Mouse (Mus musculus) CH12.LX (cell line): Measurements from ENCODE around the gene Mast3. TPM values are rescaled to one million over a fixed set of nuclear protein-coding genes. Genes with fewer than 3 reads are reported as not detected.

ENCODE experiments used
- DNase-seq: peaks from one replicate; pipeline ENCODE4 v3.0.0-alpha.2; 2013; ENCODE audit errors: extremely low read depth
- H3K27ac ChIP-seq: 2 replicates; pipeline ENCODE4 v1.5.1; 2012; ENCODE audit warnings: low read depth, mild to moderate bottlenecking, control low read depth, moderate library complexity; ENCODE audit not compliant: insufficient read depth
- H3K27me3 ChIP-seq: replicated peaks from 2 replicates; pipeline ENCODE3; 2012; ENCODE audit warnings: inconsistent platforms
- H3K36me3 ChIP-seq, 2 experiments: replicated peaks in 1 of 2; 2 replicates each; pipeline versions ENCODE3 to v1.6.1; 2012; ENCODE audit warnings: inconsistent platforms in 1 of 2, low read length in 1 of 2, mild to moderate bottlenecking in 1 of 2, mixed read lengths in 1 of 2, moderate library complexity in 1 of 2; ENCODE audit not compliant: control insufficient read depth in 1 of 2, insufficient read depth in 1 of 2
- H3K4me1 ChIP-seq, 2 experiments: 2 replicates each; pipeline ENCODE4 v1.6.1; 2012; ENCODE audit warnings: inconsistent platforms in 1 of 2, moderate library complexity in 1 of 2; ENCODE audit not compliant: insufficient read depth in 2 of 2, control insufficient read depth in 1 of 2
- H3K4me2 ChIP-seq: 2 replicates; pipeline ENCODE4 v1.6.1; 2012; ENCODE audit warnings: low read depth, mild to moderate bottlenecking, control low read depth; ENCODE audit not compliant: poor library complexity, insufficient read depth, severe bottlenecking
- H3K4me3 ChIP-seq, 3 experiments: fragments of 150-350 bp in 1 of 3; sonication (generic) in 1 of 3; replicated peaks in 1 of 3; 2 replicates each; pipeline versions ENCODE3 to v1.5.1; 2011 to 2012; ENCODE audit warnings: low read depth in 2 of 3, low read length in 2 of 3, mild to moderate bottlenecking in 2 of 3, moderate library complexity in 2 of 3, control low read depth in 1 of 3, improper control_type of control experiment in 1 of 3, inconsistent platforms in 1 of 3, mixed read lengths in 1 of 3; ENCODE audit not compliant: poor library complexity in 1 of 3
- H3K79me2 ChIP-seq: replicated peaks from 2 replicates; pipeline ENCODE4 v1.6.1; 2012; ENCODE audit warnings: mild to moderate bottlenecking, moderate library complexity; ENCODE audit not compliant: control insufficient read depth, poor library complexity, insufficient read depth, severe bottlenecking; ENCODE audit errors: extremely low read depth
- H3K9ac ChIP-seq: 2 replicates; pipeline ENCODE4 v1.6.1; 2012; ENCODE audit warnings: low read depth, mild to moderate bottlenecking, control low read depth, moderate library complexity; ENCODE audit not compliant: insufficient read depth
- H3K9me3 ChIP-seq: replicated peaks from 2 replicates; pipeline ENCODE3; 2012; ENCODE audit warnings: low read length, inconsistent platforms, mixed read lengths
- BHLHE40 ChIP-seq: IDR thresholded peaks from 2 replicates; pipeline ENCODE4 v1.6.1; 2011; ENCODE audit warnings: mild to moderate bottlenecking, low read depth, low read length, improper control_type of control experiment
- CHD1 ChIP-seq: IDR thresholded peaks from 2 replicates; pipeline ENCODE4 v1.6.1; 2012; ENCODE audit warnings: low read depth, low read length, improper control_type of control experiment, inconsistent platforms
- CTCF ChIP-seq, 2 experiments: IDR thresholded peaks in 1 of 2; conservative IDR thresholded peaks in 1 of 2; 2 replicates each; pipeline ENCODE4 v1.5.1; 2011 to 2012; ENCODE audit warnings: low read depth in 2 of 2, low read length in 2 of 2, improper control_type of control experiment in 1 of 2, inconsistent platforms in 1 of 2, mild to moderate bottlenecking in 1 of 2, moderate library complexity in 1 of 2
- E2F4 ChIP-seq: IDR thresholded peaks from 2 replicates; pipeline ENCODE4 v1.6.1; 2011; ENCODE audit warnings: low read depth, low read length, improper control_type of control experiment; ENCODE audit not compliant: insufficient replicate concordance
- ELF1 ChIP-seq: IDR thresholded peaks from 2 replicates; pipeline ENCODE4 v1.6.1; 2014; ENCODE audit warnings: low read depth, mild to moderate bottlenecking, inconsistent platforms, low read length, improper control_type of control experiment
- IRF4 ChIP-seq: IDR thresholded peaks from 2 replicates; pipeline ENCODE4 v1.6.1; 2014; ENCODE audit warnings: low read depth, mild to moderate bottlenecking, inconsistent platforms, low read length, improper control_type of control experiment
- JUND ChIP-seq: conservative IDR thresholded peaks from 2 replicates; pipeline ENCODE4 v1.6.1; 2011; ENCODE audit warnings: low read depth, low read length, improper control_type of control experiment
- MAZ ChIP-seq: IDR thresholded peaks from 2 replicates; pipeline ENCODE4 v1.6.1; 2012; ENCODE audit warnings: low read depth, mild to moderate bottlenecking, inconsistent platforms, low read length, improper control_type of control experiment, moderate library complexity
- MXI1 ChIP-seq: IDR thresholded peaks from 2 replicates; pipeline ENCODE4 v1.6.1; 2011; ENCODE audit warnings: mild to moderate bottlenecking, low read depth, low read length, improper control_type of control experiment
- NELFE ChIP-seq: IDR thresholded peaks from 2 replicates; pipeline ENCODE4 v1.6.1; 2011; ENCODE audit warnings: low read depth, low read length, improper control_type of control experiment
- POLR2A ChIP-seq: IDR thresholded peaks from 2 replicates; pipeline ENCODE4 v1.6.1; 2011; ENCODE audit warnings: low read depth, mild to moderate bottlenecking, improper control_type of control experiment, low read length
- RAD21 ChIP-seq: IDR thresholded peaks from 2 replicates; pipeline ENCODE4 v1.6.1; 2011; ENCODE audit warnings: low read depth, mild to moderate bottlenecking, low read length, improper control_type of control experiment, moderate library complexity
- SIN3A ChIP-seq: IDR thresholded peaks from 2 replicates; pipeline ENCODE4 v1.6.1; 2012; ENCODE audit warnings: low read length, improper control_type of control experiment, inconsistent platforms
- TBP ChIP-seq: conservative IDR thresholded peaks from 2 replicates; pipeline ENCODE4 v1.6.1; 2011; ENCODE audit warnings: low read depth, low read length, improper control_type of control experiment
- USF2 ChIP-seq: conservative IDR thresholded peaks from 2 replicates; pipeline ENCODE4 v1.6.1; 2011; ENCODE audit warnings: low read depth, low read length, improper control_type of control experiment
- ZC3H11A ChIP-seq: IDR thresholded peaks from 2 replicates; pipeline ENCODE4 v1.6.1; 2012; ENCODE audit warnings: low read depth, mild to moderate bottlenecking, inconsistent platforms, low read length, improper control_type of control experiment
- ZKSCAN1 ChIP-seq: IDR thresholded peaks from 2 replicates; pipeline ENCODE4 v1.6.1; 2012; ENCODE audit warnings: low read depth, inconsistent platforms, low read length, improper control_type of control experiment, borderline replicate concordance
- ZMIZ1 ChIP-seq: IDR thresholded peaks from 2 replicates; pipeline ENCODE4 v1.6.1; 2012; ENCODE audit warnings: low read depth, mild to moderate bottlenecking, inconsistent platforms, low read length, improper control_type of control experiment
- dilution Hi-C: fragments of 300-500 bp; cut with MboI; formaldehyde crosslinking; loops from 2 replicates; pipeline ENCODE4 v1.14.3; 2020; ENCODE audit warnings: low sequenced_read_pairs; ENCODE audit not compliant: extremely low pct_unique_long_range_greater_than_20kb, extremely low pct_ligation_motif_present
- in situ Hi-C: fragments of 300-500 bp; cut with MboI; formaldehyde crosslinking; loops from 3 replicates; pipeline ENCODE4 v1.14.3; 2019; ENCODE audit warnings: low sequenced_read_pairs, low pct_ligation_motif_present, low pct_unique_long_range_greater_than_20kb, mixed read lengths
- polyA plus RNA-seq: library from polyadenylated mRNA; unstranded; fragments of >175 nt; gene quantifications from 2 replicates; pipeline ENCODE4 v1.2.1, GENCODE M21; 2012; ENCODE audit warnings: low read depth; ENCODE audit not compliant: insufficient read length
- total RNA-seq, 2 experiments: library from RNA; depleted of rRNA; stranded (reverse); fragments of 300-350 nt in 1 of 2; fragments of >200 nt in 1 of 2; gene quantifications; 2 replicates each; pipeline ENCODE4 v1.2.3; 2012 to 2014

The Mast3 gene
- total and polyA plus RNA-seq, 3 experiments: 7.0 to 23.4 (median 11.6) TPM

- no peak overlapping the region for H3K27ac ChIP-seq
- TF ChIP-seq TBP (no peak), BHLHE40 (no peak), ZKSCAN1 (no peak), ELF1 (no peak), MXI1 (no peak), NELFE (no peak), USF2 (no peak), E2F4 (no peak)
- 0 out of 2 replicates have a peak, but pooled peaks cover 7% of the 10 kb centered on the region for H3K79me2 ChIP-seq
- H3K36me3 ChIP-seq: peaks cover 32 to 62% of the 10 kb centered on the region in 2 experiments
- dilution Hi-C loops (no loop called here), in situ Hi-C loops (no loop called here)
- H3K27me3 ChIP-seq: no peaks in the 10 kb centered on the region
- H3K9ac ChIP-seq: no peak overlapping the region
- no peaks in the 10 kb centered on the region for H3K9me3 ChIP-seq
- DNase-seq: no peak
- no peak overlapping the region for H3K4me2 ChIP-seq
- peaks cover 61 to 84% of the 10 kb centered on the region in 2 experiments for H3K4me1 ChIP-seq
- no peak overlapping the region for H3K4me3 ChIP-seq
Observed at GRCm38 (mm10) chr8:70771217-70771616, 33.6 kb downstream of the Mast3 start.

GRCm38 (mm10) chr8:70770748-70771147 is 34.1 kb downstream of the Mast3 start:
- Histone ChIP-seq H3K27me3 (no peaks in the 10 kb centered on the region), H3K4me1 (peaks cover 60 to 81% of the 10 kb centered on the region in 2 experiments), H3K9ac (no peak overlapping the region), H3K4me2 (no peak overlapping the region), H3K9me3 (no peaks in the 10 kb centered on the region), H3K79me2 (0 out of 2 replicates have a peak, but pooled peaks cover 4% of the 10 kb centered on the region), H3K4me3 (no peak overlapping the region), H3K27ac (no peak overlapping the region), H3K36me3 (peaks cover 32 to 62% of the 10 kb centered on the region in 2 experiments)
- TF ChIP-seq NELFE (no peak), MAZ (no peak), CTCF (conservative IDR thresholded peaks at IDR 0.05 in 1 of 2, IDR thresholded peaks at IDR 0.05 in 1 of 2; ENCODE audit: low read depth in 2 of 2, low read length in 2 of 2) (no peak)
- dilution Hi-C loops (no loop called here), in situ Hi-C loops (no loop called here)
- no peak for DNase-seq

- Histone ChIP-seq H3K4me3 (no peak overlapping the region), H3K36me3 (peaks cover 32 to 59% of the 10 kb centered on the region in 2 experiments), H3K9ac (no peak overlapping the region), H3K27me3 (no peaks in the 10 kb centered on the region), H3K4me2 (no peak overlapping the region), H3K4me1 (peaks cover 53 to 77% of the 10 kb centered on the region in 2 experiments), H3K9me3 (no peaks in the 10 kb centered on the region), H3K79me2 (no peaks in the 10 kb centered on the region), H3K27ac (no peak overlapping the region)
- dilution Hi-C loops (no loop called here), in situ Hi-C loops (loop anchor here (5.0 kb wide), 1 partner anchor 32 kb away; no protein-coding TSS in a partner anchor)
- DNase-seq: no peak
- TF ChIP-seq SIN3A (no peak), MAZ (no peak), NELFE (no peak), BHLHE40 (no peak), RAD21 (no peak), ELF1 (no peak), CHD1 (no peak), ZMIZ1 (no peak), USF2 (no peak), IRF4 (no peak), JUND (no peak), POLR2A (no peak), ZC3H11A (no peak), MXI1 (no peak), CTCF (conservative IDR thresholded peaks at IDR 0.05 in 1 of 2, IDR thresholded peaks at IDR 0.05 in 1 of 2; ENCODE audit: low read depth in 2 of 2, low read length in 2 of 2) (no peak)
Observed at GRCm38 (mm10) chr8:70769858-70770257, 35.0 kb downstream of the Mast3 start.
